Mouse (Mus musculus) heart, embryonic 14.5 days (tissue): ENCODE results near the gene Spef2. TPM values are rescaled to one million over a fixed set of nuclear protein-coding genes. Genes with fewer than 3 reads are reported as not detected.
"Not testable (repeated sequence)": the region's sequence is repeated elsewhere in the genome, so short reads cannot be mapped to it uniquely, and the experiment has no call there.

Experiments
- ATAC-seq: fragments of 200-750 bp; cut with Nextera tagmentation; 2 replicates; pipeline ENCODE4 v1.8.0; 2017; ENCODE audit warnings: low read depth, moderate TSS enrichment; ENCODE audit not compliant: insufficient number of reproducible peaks, insufficient read depth, low FRiP score
- H3K27ac ChIP-seq, 2 experiments: fragments of 200-500 bp in 1 of 2; fragments of 300-500 bp in 1 of 2; sonication (generic) in 1 of 2; replicated peaks in 1 of 2; 2 replicates each; pipeline ENCODE4 v1.5.1; 2012 to 2014; ENCODE audit warnings: low read depth in 2 of 2, low read length in 2 of 2, control low read depth in 1 of 2, mild to moderate bottlenecking in 1 of 2, mixed read lengths in 1 of 2; ENCODE audit not compliant: control insufficient read depth in 1 of 2, insufficient read depth in 1 of 2
- H3K27me3 ChIP-seq: fragments of 300-500 bp; sonication (generic); 2 replicates; pipeline ENCODE4 v1.6.1; 2014; ENCODE audit warnings: mild to moderate bottlenecking, low read length, control low read depth; ENCODE audit not compliant: control insufficient read depth, insufficient read depth
- H3K36me3 ChIP-seq: fragments of 300-500 bp; sonication (generic); 2 replicates; pipeline ENCODE4 v1.6.1; 2014; ENCODE audit warnings: mild to moderate bottlenecking, control low read depth, low read length, mixed read lengths; ENCODE audit not compliant: control insufficient read depth, insufficient read depth
- H3K4me1 ChIP-seq, 2 experiments: fragments of 200-500 bp in 1 of 2; fragments of 300-500 bp in 1 of 2; sonication (generic) in 1 of 2; 2 replicates each; pipeline ENCODE4 v1.6.1; 2012 to 2014; ENCODE audit warnings: low read length in 2 of 2, control low read depth in 1 of 2, mixed read lengths in 1 of 2; ENCODE audit not compliant: control insufficient read depth in 2 of 2, insufficient read depth in 2 of 2
- H3K4me2 ChIP-seq: fragments of 300-500 bp; sonication (generic); 2 replicates; pipeline ENCODE4 v1.6.1; 2014; ENCODE audit warnings: mild to moderate bottlenecking, low read length
- H3K4me3 ChIP-seq, 2 experiments: fragments of 200-500 bp in 1 of 2; fragments of 300-500 bp in 1 of 2; sonication (generic) in 1 of 2; 2 replicates each; pipeline ENCODE4 v1.5.1; 2012 to 2014; ENCODE audit warnings: low read length in 2 of 2, mild to moderate bottlenecking in 2 of 2, control low read depth in 1 of 2, low read depth in 1 of 2, moderate library complexity in 1 of 2; ENCODE audit not compliant: control insufficient read depth in 1 of 2, insufficient read depth in 1 of 2
- H3K9ac ChIP-seq: fragments of 300-500 bp; sonication (generic); 2 replicates; pipeline ENCODE4 v1.6.1; 2014; ENCODE audit warnings: mild to moderate bottlenecking, low read length
- H3K9me3 ChIP-seq: fragments of 300-500 bp; sonication (generic); 2 replicates; pipeline ENCODE4 v1.6.1; 2016; ENCODE audit warnings: low read length, control low read depth; ENCODE audit not compliant: control insufficient read depth
- WGBS: fragments of 180-500 bp; shearing (Covaris S2); extraction: QIAGEN DNeasy Blood & Tissue Kit; methylation state at CpG from one replicate; pipeline ENCODE4 v1.1.7; 2014; 5-methylcytosine and 5-hydroxymethylcytosine counted together
- polyA plus RNA-seq: library from polyadenylated mRNA; unstranded; fragments of >200 nt; fragmentation: Nextera tagmentation; extraction: Ambion mirVana; gene quantifications from 2 replicates; pipeline ENCODE4 v1.2.1, GENCODE M21; 2014

Spef2 gene
- polyA plus RNA-seq, 1 experiment from 2014 or later: 0.46 TPM

DNA sequence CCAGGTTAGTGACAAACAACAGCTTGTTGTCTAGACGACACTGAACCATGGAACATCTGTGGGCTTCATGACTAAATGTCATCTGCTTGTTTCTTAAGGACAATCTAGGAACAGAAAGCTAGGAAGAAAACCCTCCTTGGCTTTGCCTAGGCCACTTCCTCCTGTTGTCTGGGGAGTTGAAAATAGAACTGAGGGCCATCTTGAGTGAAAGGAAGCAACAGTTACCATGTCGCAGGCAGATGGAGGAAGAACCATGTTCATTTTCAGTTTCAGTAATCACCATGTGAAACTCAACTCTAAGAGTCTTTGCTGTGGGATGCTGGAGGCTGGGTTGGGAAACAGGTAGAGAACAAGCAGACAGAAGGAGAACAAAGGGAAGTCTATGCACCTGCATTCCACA, 176.8 kb downstream of the Spef2 start:
- no peaks in the 10 kb centered on the region for H3K4me1 ChIP-seq
- no peak overlapping the region for H3K4me2 ChIP-seq
- no peaks in the 10 kb centered on the region for H3K36me3 ChIP-seq
- no peaks in the 10 kb centered on the region for H3K27me3 ChIP-seq
- no peaks in the 10 kb centered on the region for H3K9me3 ChIP-seq
- no peak overlapping the region for H3K4me3 ChIP-seq
- H3K9ac ChIP-seq: no peak overlapping the region
- no peak overlapping the region for H3K27ac ChIP-seq
- WGBS: 77% methylated on average over 2 of the region's 2 CpGs
- no peak for ATAC-seq

DNA sequence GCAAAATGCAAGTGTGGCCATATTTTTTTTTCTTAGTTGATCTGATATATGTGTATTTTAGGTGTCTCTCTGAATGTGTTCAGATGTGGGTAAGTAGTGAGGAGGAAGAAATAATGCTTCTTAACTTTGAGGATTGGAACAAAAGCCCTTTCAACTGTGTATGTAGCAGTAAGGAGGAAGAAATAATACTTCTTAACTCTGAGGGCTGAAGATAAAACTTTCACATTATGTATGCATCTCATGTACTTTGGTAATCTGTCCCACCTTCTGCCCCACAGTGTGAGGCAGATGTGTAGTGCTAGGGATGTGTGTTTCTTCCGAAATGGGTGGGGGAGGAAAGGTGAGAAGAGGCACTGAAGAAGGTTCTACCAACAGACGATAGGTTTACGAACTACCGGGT, 181.4 kb downstream of the Spef2 start:
- H3K4me1 ChIP-seq: no peaks in the 10 kb centered on the region
- H3K4me2 ChIP-seq: no peak overlapping the region
- ATAC-seq: no peak
- WGBS: 82% methylated on average over 4 of the region's 4 CpGs
- no peak overlapping the region for H3K27ac ChIP-seq
- H3K27me3 ChIP-seq: no peaks in the 10 kb centered on the region
- no peaks in the 10 kb centered on the region for H3K9me3 ChIP-seq
- H3K9ac ChIP-seq: no peak overlapping the region
- no peak overlapping the region for H3K4me3 ChIP-seq
- no peaks in the 10 kb centered on the region for H3K36me3 ChIP-seq

DNA sequence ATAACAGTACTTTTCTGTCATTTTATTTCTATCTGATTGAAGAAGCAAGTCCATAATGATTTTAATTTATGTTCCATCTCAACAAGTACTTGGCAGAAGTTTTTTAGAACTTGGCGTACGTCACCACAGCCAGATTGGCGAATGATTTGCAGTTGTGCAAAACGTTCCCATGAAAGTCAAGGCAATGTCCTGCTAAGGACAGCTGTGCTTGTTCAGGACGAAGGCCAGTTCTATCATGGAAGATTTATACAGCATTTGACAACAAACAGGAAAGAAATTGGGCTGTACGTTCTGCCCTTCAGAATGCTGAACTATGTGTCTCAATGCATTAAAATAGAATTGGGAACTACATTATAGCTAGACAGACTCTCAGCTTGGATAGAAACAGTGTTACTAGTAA, 183.3 kb downstream of the Spef2 start:
- Histone ChIP-seq H3K4me1 (no peaks in the 10 kb centered on the region), H3K36me3 (no peaks in the 10 kb centered on the region), H3K9me3 (no peaks in the 10 kb centered on the region), H3K27me3 (no peaks in the 10 kb centered on the region), H3K4me2 (no peak overlapping the region), H3K27ac (no peak overlapping the region), H3K4me3 (no peak overlapping the region), H3K9ac (no peak overlapping the region)
- WGBS: 71% methylated on average over 6 of the region's 6 CpGs
- ATAC-seq: no peak

DNA sequence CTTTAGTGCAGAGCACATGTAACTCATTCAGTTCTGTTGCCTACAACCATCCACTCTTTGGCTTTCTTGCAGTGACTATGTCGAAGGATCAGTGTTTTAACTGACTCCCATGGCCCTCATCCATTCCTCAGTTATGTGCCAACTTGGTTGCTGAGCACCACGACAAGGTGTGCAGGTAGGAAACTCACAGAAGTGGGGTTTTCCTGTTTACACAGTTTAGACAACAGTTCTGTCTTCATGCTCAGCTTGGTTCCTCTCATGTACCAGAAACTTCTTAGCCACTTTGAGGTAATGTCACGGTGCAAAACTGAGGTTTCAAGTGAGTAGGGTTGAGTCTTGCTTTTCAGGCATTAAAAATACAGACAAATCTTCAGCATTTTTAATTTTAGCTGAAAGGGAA, 184.5 kb downstream of the Spef2 start:
- no peaks in the 10 kb centered on the region for H3K9me3 ChIP-seq
- H3K4me3 ChIP-seq: no peak overlapping the region
- ATAC-seq: no peak
- no peak overlapping the region for H3K9ac ChIP-seq
- WGBS: 69% methylated on average over 3 of the region's 3 CpGs
- no peak overlapping the region for H3K4me2 ChIP-seq
- H3K27ac ChIP-seq: no peak overlapping the region
- H3K27me3 ChIP-seq: no peaks in the 10 kb centered on the region
- no peaks in the 10 kb centered on the region for H3K4me1 ChIP-seq
- H3K36me3 ChIP-seq: no peaks in the 10 kb centered on the region

DNA sequence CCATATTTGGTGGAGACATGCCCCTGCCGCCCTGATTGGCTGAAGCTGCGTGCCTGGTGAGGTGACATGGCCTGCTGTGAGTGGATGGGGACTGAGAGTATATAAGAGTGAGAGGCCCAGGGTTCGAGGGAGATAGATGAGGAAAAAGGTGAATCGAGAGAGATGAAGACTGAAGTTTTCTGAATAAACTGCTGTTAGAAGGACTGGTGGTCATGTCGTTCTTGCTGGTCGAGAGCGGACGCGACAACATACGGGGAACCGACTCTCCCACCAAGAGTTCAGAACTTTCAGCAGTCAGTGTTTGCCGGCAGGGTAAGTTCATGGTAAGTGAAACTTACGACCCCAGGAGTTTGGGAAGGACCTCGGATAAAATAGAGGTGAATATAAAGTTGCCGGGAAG, 191.4 kb downstream of the Spef2 start:
- 86% methylated on average over 13 of the region's 15 CpGs for WGBS
- H3K4me3 ChIP-seq, H3K9me3 ChIP-seq, H3K36me3 ChIP-seq, H3K4me2 ChIP-seq, H3K27me3 ChIP-seq, ATAC-seq, H3K27ac ChIP-seq, H3K9ac ChIP-seq, H3K4me1 ChIP-seq: not testable (repeated sequence)

DNA sequence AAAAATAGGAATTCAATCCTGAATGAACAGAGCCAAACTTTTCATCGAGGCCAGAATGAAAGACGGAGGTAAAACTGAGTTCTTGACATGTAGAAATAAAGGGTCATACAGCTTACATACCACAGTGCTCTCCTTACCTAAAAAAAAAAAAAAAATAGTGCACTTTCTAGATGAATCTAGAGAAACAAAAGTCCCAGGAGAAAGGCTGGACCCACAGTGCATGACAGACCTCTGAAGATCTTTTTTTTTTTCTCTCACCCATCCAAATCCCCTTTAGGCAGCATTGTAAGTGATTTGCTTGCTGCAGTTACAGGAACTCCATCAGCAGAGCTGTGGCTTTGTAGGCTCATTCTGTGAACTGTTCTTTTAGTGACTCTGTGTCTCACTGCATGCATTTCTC, 199.7 kb downstream of the Spef2 start:
- peaks cover 3% of the 10 kb centered on the region; the same call in 1 of the 2 replicates for H3K9me3 ChIP-seq
- no peak overlapping the region for H3K4me2 ChIP-seq
- no peaks in the 10 kb centered on the region for H3K27me3 ChIP-seq
- H3K9ac ChIP-seq: no peak overlapping the region
- no peaks in the 10 kb centered on the region for H3K36me3 ChIP-seq
- 84% methylated on average over 2 of the region's 2 CpGs for WGBS
- no peak overlapping the region for H3K4me3 ChIP-seq
- no peak for ATAC-seq
- H3K27ac ChIP-seq: no peak overlapping the region
- no peaks in the 10 kb centered on the region for H3K4me1 ChIP-seq

DNA sequence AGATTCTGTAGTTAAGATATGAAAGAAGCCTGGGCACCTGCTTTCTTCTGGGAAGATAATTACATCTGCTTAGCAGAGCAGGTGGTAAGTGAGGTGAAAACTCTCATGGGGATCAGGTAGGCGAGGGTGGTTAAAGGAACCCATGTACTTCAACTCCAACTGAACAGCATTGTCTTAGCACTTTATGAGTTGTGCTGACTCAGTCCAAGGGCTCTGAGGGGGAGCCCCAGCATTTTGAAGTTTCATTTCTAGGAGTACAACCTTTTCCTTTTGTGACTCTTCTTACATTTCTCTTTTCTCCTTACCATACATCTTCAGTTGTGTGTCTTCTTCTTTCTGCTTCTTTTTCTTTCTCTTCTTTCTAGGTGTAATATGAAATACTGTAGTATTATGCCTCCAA, 213.5 kb downstream of the Spef2 start:
- Histone ChIP-seq H3K4me3 (no peak overlapping the region), H3K9me3 (no peaks in the 10 kb centered on the region), H3K27me3 (no peaks in the 10 kb centered on the region), H3K4me1 (no peaks in the 10 kb centered on the region), H3K27ac (no peak overlapping the region), H3K9ac (no peak overlapping the region), H3K4me2 (no peak overlapping the region), H3K36me3 (no peaks in the 10 kb centered on the region)
- no peak for ATAC-seq
- WGBS: 62% methylated on average over 1 of the region's 1 CpGs

DNA sequence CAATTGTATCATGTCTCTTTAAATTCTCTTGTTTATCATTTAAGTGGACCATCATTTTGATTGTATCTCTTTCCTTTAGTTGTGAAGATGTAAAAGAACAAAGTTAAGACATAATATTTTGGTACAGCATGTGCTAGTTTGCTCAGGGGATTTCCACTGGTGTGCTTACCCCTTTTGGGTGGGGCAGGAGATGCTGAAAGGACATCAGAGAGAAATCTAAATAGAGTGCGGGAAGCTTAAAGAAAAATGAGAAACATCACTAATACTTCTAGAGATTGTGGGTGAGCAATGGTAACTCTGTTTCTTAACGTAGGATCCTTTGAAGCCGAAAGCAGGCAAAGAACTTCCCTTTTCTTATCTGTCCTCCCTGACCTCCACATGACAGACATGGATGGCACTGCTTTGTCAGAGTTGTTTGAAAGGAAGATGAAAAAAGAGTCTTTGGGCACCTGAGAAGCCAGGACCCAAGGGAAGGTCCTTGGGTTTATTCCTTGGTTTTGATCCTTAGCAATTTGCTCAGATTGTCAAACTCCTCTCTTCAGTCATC, 215.2 kb downstream of the Spef2 start:
- no peaks in the 10 kb centered on the region for H3K4me1 ChIP-seq
- no peaks in the 10 kb centered on the region for H3K9me3 ChIP-seq
- H3K4me3 ChIP-seq: no peak overlapping the region
- H3K9ac ChIP-seq: no peak overlapping the region
- no peak overlapping the region for H3K27ac ChIP-seq
- no peak for ATAC-seq
- no peaks in the 10 kb centered on the region for H3K27me3 ChIP-seq
- WGBS: 58% methylated on average over 3 of the region's 3 CpGs
- H3K4me2 ChIP-seq: no peak overlapping the region
- H3K36me3 ChIP-seq: no peaks in the 10 kb centered on the region
